Mouse (Mus musculus) stomach, postnatal 0 days (tissue): ENCODE measurements around the gene Syap1.

Source experiments
- CTCF ChIP-seq: IDR thresholded peaks from 2 replicates; pipeline ENCODE4 v1.5.1; 2016; ENCODE audit warnings: antibody characterized with exemption, low read depth, mild to moderate bottlenecking, moderate library complexity
- EP300 ChIP-seq: optimal IDR thresholded peaks from 2 replicates; pipeline ENCODE3; 2016; ENCODE audit warnings: antibody characterized with exemption

DNA sequence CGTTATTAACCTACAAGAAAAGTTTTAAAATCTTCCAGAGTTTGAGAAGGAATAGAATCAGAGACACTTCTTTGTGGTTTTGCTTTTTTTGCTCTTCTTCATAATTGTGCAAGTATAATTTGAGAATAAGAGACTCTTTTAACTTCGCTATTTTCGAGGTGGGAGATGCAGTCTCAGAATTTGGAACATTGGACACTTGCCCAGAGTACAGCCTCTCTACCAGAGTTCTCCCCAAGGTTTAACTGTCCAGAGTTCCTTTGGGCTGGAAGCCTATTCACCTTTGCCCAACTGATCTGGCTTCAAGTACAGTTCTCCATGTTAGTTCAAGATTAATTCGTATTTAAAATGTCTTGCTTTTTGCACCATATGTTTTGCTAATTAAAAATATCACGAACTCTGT is 58.5 kb downstream of the Syap1 start:
- TF ChIP-seq EP300 (no peak), CTCF (no peak)
